Mouse (Mus musculus): ENCODE measurements around the gene Veph1.

DNA sequence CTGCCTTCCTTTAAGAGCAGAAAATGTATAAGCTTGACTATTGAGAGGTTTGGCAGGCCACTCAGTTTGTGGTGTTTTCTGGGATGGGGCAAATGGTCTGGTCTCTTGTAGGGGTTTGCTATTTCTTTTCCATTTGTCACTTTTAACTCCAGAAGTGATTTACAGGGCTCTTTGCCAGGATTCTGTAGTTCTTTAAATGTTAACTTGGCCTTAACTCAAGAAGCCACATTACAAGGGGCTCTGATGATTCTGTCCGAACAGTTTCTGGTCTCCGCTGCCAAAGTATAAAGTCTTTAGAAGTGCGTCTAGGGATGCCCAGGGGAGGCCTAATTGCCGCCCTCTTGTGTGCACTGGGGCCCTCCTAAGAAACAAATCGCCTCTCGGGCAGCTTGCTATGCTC, 134.0 kb downstream of the Veph1 start:
- TF ChIP-seq CHD2 (IDR thresholded peaks at IDR 0.05; ENCODE audit: low read depth, low read length), result no peak
- no peak for TF ChIP-seq MAFK (IDR thresholded peaks at IDR 0.05; ENCODE audit: insufficient read depth, low read depth, low read length)
- TF ChIP-seq HCFC1 (IDR thresholded peaks at IDR 0.05; ENCODE audit: borderline replicate concordance, insufficient read depth, low read length), result no peak
- TF ChIP-seq ZC3H11A (IDR thresholded peaks at IDR 0.05; ENCODE audit: borderline replicate concordance, low read depth, low read length), result no peak
